Mouse (Mus musculus): Measurements from ENCODE around the gene Ctf1. TPM values are rescaled to one million over a fixed set of nuclear protein-coding genes. Genes with fewer than 3 reads are reported as not detected.

Ctf1 gene
- not detected in 2 replicates for polyA plus RNA-seq (2012; ENCODE audit: insufficient read depth, low replicate concordance)

DNA sequence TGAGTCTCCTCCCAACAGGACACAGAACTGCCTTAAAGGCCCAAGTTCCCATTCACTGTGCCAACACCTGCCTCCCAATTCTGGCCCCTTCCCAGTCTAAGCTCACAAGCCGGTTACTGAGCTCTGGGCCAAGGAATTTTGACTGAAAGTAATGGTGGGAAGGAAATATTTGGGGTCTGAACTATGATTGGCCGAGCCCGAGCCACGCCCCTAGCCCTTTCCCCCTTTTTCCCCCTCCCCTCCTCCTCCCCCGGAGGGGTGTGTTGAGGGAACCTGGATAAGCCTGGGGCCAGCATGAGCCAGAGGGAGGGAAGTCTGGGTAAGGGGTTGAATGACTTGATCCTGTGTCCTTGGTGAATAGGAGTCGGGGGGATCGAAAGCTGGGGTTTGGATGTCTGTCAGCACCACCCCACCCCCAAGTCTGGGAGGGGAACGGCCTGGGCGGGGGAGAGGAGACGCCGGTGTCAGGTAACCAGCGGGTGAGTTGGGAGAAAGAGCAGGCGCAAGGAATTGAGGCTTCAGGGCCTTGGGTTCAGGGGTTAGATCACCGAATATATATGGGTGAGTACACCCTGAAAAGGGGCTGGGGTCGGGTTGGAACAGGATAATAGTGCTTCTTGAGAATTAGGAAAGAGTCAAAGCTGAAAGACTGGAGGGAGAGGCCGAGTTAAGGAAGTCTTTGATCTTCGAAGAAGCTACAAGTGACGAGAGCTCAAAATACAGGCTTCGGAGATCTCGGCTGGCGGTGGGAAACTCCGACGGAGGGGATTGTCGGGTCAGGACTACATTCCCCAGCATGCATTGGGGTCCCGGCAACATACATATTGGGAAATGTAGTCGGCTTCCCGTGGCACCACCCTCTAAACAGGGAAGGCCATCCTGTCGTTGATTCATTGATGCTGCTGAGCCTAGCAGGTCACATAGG, at the start of gene Ctf1:
Ctf1 (plus strand) TSS at position 276 of the 925 bp plus-strand sequence.
- no peak for TF ChIP-seq FLI1 (IDR thresholded peaks at IDR 0.05; ENCODE audit: low read length)
- peaks cover 35% of the 10 kb centered on the region for H3K4me1 ChIP-seq

DNA sequence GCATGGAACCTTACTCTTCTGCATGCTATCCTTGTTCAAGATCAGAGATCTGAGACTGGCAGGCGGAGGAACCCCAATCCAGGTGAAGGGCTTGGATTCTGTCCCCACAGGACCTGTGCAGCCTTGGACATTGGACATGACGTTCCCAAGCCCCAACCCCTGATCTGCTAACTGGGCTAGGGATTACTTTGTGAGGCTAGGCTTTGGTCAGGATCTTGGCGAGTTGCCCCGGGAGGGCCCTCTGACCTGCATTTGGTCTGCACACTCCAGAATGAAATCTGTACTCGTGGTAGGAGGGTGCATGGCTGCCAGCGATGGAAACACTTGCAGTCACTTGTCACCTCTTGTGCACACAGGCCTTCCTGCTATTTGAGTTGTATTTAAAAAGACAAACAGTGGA, 49.6 kb upstream of the Ctf1 start:
- Histone ChIP-seq H3K36me3 (replicated peaks; ENCODE audit: low read length) (no peaks in the 10 kb centered on the region), H3K4me3 (replicated peaks) (no peak overlapping the region), H3K27me3 (replicated peaks) (peaks cover 74% of the 10 kb centered on the region), H3K4me1 (peaks cover 11% of the 10 kb centered on the region), H3K9me3 (peaks cover 11% of the 10 kb centered on the region)
- TF ChIP-seq GATA1 (IDR thresholded peaks at IDR 0.05; ENCODE audit: borderline replicate concordance, low read length) (no peak), FLI1 (IDR thresholded peaks at IDR 0.05; ENCODE audit: low read length) (no peak)

More for the DNA sequence above, at the start of gene Ctf1:
- Histone ChIP-seq H3K36me3 (replicated peaks; ENCODE audit: low read length) (no peaks in the 10 kb centered on the region), H3K4me3 (replicated peaks) (peak within 1 kb of the TSS; percentile 53), H3K9me3 (no peaks in the 10 kb centered on the region), H3K27me3 (replicated peaks) (peaks cover 43% of the 10 kb centered on the region)

- Histone ChIP-seq H3K27me3 (replicated peaks) (peaks cover 77% of the 10 kb centered on the region), H3K9me3 (peaks cover 5% of the 10 kb centered on the region), H3K4me1 (peaks cover 12% of the 10 kb centered on the region), H3K4me3 (replicated peaks) (no peak overlapping the region), H3K36me3 (replicated peaks; ENCODE audit: low read length) (no peaks in the 10 kb centered on the region)
- TF ChIP-seq GATA1 (IDR thresholded peaks at IDR 0.05; ENCODE audit: borderline replicate concordance, low read length): no peak
- no peak for TF ChIP-seq FLI1 (IDR thresholded peaks at IDR 0.05; ENCODE audit: low read length)
These were observed 46.4 kb upstream of the Ctf1 start for GRCm38 (mm10) chr7:127666066-127666654.

GRCm38 (mm10) chr7:127666679-127667078, 45.9 kb upstream of the Ctf1 start:
- Histone ChIP-seq H3K36me3 (replicated peaks; ENCODE audit: low read length) (no peaks in the 10 kb centered on the region), H3K4me3 (replicated peaks) (no peak overlapping the region), H3K9me3 (no peaks in the 10 kb centered on the region), H3K4me1 (peaks cover 12% of the 10 kb centered on the region), H3K27me3 (replicated peaks) (peaks cover 74% of the 10 kb centered on the region)
- TF ChIP-seq GATA1 (IDR thresholded peaks at IDR 0.05; ENCODE audit: borderline replicate concordance, low read length) (no peak), FLI1 (IDR thresholded peaks at IDR 0.05; ENCODE audit: low read length) (no peak)

- Histone ChIP-seq H3K9me3 (no peaks in the 10 kb centered on the region), H3K36me3 (replicated peaks; ENCODE audit: low read length) (no peaks in the 10 kb centered on the region), H3K4me1 (peaks cover 12% of the 10 kb centered on the region), H3K27me3 (replicated peaks) (peaks cover 75% of the 10 kb centered on the region), H3K4me3 (replicated peaks) (no peak overlapping the region)
- TF ChIP-seq FLI1 (IDR thresholded peaks at IDR 0.05; ENCODE audit: low read length) (no peak), GATA1 (IDR thresholded peaks at IDR 0.05; ENCODE audit: borderline replicate concordance, low read length) (no peak)
These were observed 45.4 kb upstream of the Ctf1 start for GRCm38 (mm10) chr7:127667171-127667570.

GRCm38 (mm10) chr7:127671880-127672774, 40.4 kb upstream of the Ctf1 start:
- H3K36me3 ChIP-seq (replicated peaks; ENCODE audit: low read length): no peaks in the 10 kb centered on the region
- H3K9me3 ChIP-seq: no peaks in the 10 kb centered on the region
- peaks cover 14% of the 10 kb centered on the region for H3K4me1 ChIP-seq
- no peak overlapping the region for H3K4me3 ChIP-seq (replicated peaks)
- H3K27me3 ChIP-seq (replicated peaks): peaks cover 60% of the 10 kb centered on the region
- no peak for TF ChIP-seq GATA1 (IDR thresholded peaks at IDR 0.05; ENCODE audit: borderline replicate concordance, low read length)
- TF ChIP-seq FLI1 (IDR thresholded peaks at IDR 0.05; ENCODE audit: low read length): no peak

GRCm38 (mm10) chr7:127672776-127673175, 39.8 kb upstream of the Ctf1 start:
- H3K27me3 ChIP-seq (replicated peaks): peaks cover 57% of the 10 kb centered on the region
- TF ChIP-seq GATA1 (IDR thresholded peaks at IDR 0.05; ENCODE audit: borderline replicate concordance, low read length): no peak
- no peak for TF ChIP-seq FLI1 (IDR thresholded peaks at IDR 0.05; ENCODE audit: low read length)
- H3K36me3 ChIP-seq (replicated peaks; ENCODE audit: low read length): no peaks in the 10 kb centered on the region
- H3K9me3 ChIP-seq: no peaks in the 10 kb centered on the region
- peaks cover 7% of the 10 kb centered on the region for H3K4me1 ChIP-seq
- H3K4me3 ChIP-seq (replicated peaks): no peak overlapping the region

DNA sequence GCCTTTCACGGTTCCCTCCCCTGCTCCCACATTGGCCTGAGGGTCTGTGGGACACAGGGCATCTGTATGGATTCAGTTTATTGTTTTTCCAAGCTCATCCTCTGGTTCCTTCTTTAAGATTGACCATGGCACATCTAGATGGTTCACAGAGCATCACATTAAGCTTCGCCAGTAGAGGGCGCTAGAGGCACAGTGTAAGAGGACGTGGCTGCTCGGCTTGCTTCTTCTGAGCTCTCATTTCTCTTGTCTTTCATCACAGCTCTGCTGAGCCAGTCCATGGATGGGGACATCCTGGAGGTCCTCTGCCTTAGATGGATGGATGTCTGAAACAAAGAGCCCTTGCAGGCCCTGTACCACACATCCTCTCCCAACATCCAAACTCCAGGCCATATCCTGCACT, 37.6 kb upstream of the Ctf1 start:
- Histone ChIP-seq H3K4me3 (replicated peaks) (no peak overlapping the region), H3K4me1 (peaks cover 5% of the 10 kb centered on the region; the same call in 1 of the 2 replicates), H3K27me3 (replicated peaks) (peaks cover 41% of the 10 kb centered on the region), H3K9me3 (no peaks in the 10 kb centered on the region), H3K36me3 (replicated peaks; ENCODE audit: low read length) (no peaks in the 10 kb centered on the region)
- TF ChIP-seq GATA1 (IDR thresholded peaks at IDR 0.05; ENCODE audit: borderline replicate concordance, low read length): no peak
- no peak for TF ChIP-seq FLI1 (IDR thresholded peaks at IDR 0.05; ENCODE audit: low read length)

DNA sequence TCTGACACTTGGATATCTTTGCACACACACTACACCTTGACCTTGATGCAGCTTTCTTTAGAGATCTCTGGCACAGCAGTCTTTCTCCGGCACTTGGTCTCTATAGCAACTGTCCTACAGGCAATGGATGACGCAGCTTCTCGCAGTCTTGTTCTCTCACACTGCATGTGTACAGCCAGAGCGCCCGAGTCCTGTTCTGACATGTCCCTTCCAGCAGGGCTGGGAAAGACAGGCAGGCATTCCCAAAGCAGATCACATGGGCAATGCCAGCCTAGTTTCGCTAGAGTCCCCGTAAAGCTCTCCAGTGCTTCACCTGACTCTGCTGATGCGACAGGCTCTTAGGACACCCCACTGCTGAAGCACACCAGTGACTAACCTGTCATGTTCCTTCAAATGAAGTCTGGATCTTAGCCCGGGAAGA, 37.1 kb upstream of the Ctf1 start:
- TF ChIP-seq FLI1 (IDR thresholded peaks at IDR 0.05; ENCODE audit: low read length): no peak
- TF ChIP-seq GATA1 (IDR thresholded peaks at IDR 0.05; ENCODE audit: borderline replicate concordance, low read length): no peak
- Histone ChIP-seq H3K4me1 (peaks cover 5% of the 10 kb centered on the region; the same call in 1 of the 2 replicates), H3K9me3 (no peaks in the 10 kb centered on the region), H3K4me3 (replicated peaks) (no peak overlapping the region), H3K27me3 (replicated peaks) (peaks cover 40% of the 10 kb centered on the region), H3K36me3 (replicated peaks; ENCODE audit: low read length) (no peaks in the 10 kb centered on the region)

All from megakaryocyte, embryonic 14.5 days (primary cell).